Mouse (Mus musculus) kidney, adult 18-20 months (tissue): ENCODE data around the gene Stk40.
A peak's percentile ranks its signal among the peaks of the same experiment; 100 is the strongest.
"Not testable (repeated sequence)": the region's sequence is repeated elsewhere in the genome, so short reads cannot be mapped to it uniquely, and the experiment has no call there.

Experiments
- DNase-seq: peaks from one replicate; pipeline ENCODE4 v3.0.0; 2021

Gene Stk40

GRCm38 (mm10) chr4:126159455-126159854 lies 55.7 kb downstream of the Stk40 start:
- no peak for DNase-seq

DNA sequence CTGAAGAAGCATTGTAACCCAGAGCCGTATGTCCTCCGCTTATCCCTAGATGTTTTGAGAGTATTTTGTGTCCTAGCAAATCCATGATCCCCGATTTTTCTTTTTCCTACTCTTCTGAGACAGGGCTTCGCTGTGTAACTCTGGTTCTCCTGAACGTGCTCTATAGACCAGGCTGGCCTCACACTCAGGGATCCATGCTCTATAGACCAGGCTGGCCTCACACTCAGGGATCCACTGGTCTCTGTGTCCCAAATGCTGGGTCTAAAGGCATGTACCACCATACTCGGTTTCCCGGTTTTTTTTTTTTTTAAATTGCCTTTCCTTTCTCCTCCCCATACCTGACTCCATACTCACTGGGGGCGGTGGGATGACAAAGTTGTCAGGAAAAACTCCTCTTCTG lies 57.2 kb downstream of the Stk40 start:
- no peak for DNase-seq

DNA sequence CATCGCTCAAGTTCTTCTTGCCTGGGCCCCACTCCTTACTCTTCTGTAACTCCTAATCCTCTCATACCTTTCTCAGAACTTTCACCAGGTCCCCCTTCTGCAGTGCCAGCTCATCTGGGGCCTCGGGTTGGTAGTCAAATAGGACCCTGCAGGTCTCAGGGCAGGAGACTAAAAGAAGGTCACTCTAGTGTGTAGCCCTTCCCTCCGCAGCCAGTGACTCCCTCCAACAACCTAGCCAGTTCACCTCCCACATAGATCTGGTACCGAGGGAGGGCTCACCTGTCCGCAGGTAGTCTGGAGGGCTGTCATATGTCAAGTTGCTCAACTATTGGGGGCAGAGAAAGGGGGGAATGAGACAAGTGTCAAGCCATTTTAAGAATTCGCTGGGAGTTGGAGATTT lies 57.7 kb downstream of the Stk40 start:
- DNase-seq, result no peak

DNA sequence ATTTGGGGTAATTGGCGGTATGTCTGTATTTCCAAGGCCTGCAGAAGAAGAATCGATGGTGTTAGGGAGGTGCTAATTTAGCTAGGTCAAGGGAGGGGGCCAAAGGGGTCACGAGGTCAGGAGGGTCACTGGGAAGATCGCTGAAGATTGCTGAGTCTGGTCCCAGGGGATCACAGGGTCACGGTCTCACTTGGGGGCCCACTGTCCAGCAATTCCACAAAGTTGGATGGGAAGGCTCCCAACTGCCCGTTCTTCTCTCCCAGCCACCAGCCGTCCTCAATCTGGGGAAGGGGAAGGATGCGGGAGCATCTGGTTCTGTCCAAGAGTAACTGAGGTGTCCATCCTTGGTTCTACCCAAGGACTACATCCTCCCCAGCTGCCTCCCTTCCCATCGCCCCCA lies 58.2 kb downstream of the Stk40 start:
- DNase-seq, result no peak

- peak; percentile 91 for DNase-seq
These were observed 58.8 kb downstream of the Stk40 start for GRCm38 (mm10) chr4:126162544-126163066.

DNA sequence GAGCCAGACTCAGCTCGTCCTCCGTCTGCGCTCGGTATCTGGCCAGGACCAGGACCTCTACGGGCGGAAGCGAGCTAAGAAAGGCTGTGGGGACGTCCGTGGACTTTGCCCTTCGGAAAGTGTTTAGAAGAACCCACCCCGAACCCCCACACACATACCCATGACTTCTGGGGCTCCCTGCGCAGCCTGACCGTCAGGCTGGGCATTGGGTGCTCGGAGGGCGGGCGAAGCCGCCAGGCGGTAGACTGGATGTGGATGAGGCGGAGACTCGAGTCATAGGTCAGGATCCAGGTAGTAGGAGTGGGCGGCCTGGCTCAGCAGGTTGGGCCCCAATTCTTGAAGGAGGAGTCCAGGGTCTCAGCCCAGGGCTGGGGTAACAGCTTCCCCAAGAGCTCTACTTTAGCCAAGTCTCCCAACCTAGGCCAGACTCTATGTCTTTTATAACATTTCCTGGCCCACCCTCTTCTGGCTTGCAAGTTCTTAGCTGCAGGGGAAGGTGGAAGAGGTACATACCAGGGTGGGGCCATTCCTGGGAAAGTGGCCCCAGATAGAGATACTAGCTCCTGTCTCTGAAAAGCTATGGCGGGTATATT lies 59.4 kb downstream of the Stk40 start, which contains the start of gene Sh3d21:
Sh3d21 (minus strand) TSS at position 425 of the 593 bp plus-strand sequence.
- peak; percentile 67 for DNase-seq

GRCm38 (mm10) chr4:126163685-126164084 lies 59.9 kb downstream of the Stk40 start:
- peak; percentile 28 for DNase-seq

DNA sequence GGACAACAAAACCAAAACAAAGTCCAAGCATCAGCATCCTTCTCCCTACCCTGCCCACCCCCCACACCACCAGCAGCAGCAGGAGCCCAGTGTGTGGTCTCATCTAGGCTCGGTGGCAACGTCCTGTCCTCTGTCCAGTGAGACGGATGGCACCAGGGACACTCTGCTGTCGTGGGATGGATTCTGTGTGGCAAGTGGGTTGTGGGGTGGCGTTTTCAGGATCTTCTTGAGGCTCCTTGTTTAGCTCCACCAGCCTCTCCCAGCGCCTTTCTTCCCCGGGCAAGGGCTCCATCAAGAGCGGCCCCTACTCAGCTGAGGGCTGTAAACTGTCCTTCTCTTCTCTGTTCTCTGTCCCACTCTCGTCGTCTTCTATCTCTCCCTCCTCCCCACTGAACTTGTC lies 61.3 kb downstream of the Stk40 start:
- DNase-seq, result not testable (repeated sequence)

DNA sequence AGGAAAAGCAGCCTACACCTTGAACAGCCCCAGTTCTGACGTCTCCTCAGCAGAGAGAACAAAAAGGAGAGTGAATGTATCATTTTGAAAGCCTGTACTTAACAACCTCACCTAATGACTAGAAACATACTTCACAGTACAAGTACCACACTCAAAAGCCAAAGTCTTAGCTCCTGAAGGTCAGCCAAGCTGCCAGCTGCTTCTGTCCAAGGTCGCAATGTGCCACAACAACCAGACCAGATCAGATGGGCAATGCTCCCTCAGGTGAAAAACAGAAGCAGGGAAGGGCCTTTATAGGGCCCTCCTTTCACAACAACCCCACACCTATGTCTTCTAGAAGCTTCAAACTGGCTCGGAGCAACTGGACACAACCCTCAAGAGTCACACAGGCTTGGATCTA lies 62.3 kb downstream of the Stk40 start:
- peak; percentile 57 for DNase-seq

DNA sequence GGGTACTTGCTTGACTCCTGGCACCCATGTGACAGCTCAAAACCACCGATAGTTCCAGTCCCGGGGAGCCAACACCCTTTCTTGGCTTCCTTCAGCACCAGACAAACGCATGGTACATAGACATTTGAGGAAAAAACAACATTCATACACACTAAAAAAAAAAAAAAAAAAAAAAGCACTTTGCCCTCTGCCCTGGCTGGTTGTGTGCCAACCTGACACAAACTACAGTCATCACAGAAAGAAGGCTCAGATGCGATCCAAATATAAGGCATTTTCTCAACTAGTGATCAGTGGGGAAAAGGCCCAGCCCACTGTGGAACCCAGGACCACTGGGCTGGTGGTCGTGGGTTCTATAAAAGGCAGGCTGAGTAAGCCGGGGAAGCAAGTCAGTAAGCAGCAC lies 65.1 kb downstream of the Stk40 start:
- no peak for DNase-seq

GRCm38 (mm10) chr4:126170737-126171136 lies 67.0 kb downstream of the Stk40 start:
- DNase-seq, result not testable (repeated sequence)

DNA sequence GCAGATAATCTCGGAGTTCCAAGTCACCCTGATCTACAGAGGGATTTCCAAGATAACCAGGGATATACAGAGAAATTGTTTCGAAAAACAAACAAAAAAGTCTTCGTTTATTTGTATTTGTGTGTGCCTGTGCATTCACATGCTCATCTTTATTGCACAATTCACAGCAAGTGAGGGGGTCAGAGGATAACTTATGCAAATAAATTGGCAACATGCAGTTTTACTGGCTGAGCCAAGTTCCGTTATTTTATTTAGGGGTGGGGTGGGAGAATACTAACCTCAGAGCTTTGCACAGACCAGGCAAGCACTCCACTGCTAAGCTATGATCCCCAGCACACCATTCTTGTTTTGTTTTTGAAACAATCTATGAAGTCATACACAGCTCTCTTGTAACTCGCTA lies 70.0 kb downstream of the Stk40 start:
- DNase-seq, result no peak

DNA sequence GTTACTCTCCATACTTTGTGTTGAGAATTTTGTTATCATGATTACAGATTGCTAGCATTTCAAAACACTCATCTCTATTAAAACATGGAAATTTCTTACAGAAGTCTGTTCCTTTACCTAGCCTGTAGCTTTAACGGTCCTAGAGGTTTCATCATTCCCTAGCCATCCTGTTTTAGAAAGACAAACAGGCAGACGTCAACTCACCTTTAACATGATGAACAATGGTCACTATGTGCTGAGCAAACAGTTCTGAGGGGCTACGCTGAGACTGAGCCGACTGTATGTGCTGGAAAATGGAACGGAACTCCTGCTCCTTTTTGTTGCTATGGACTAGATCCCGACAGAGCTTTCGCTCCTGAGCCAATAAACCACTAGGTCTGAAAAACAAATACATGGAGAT lies 72.2 kb downstream of the Stk40 start:
- DNase-seq, result not testable (repeated sequence)

DNA sequence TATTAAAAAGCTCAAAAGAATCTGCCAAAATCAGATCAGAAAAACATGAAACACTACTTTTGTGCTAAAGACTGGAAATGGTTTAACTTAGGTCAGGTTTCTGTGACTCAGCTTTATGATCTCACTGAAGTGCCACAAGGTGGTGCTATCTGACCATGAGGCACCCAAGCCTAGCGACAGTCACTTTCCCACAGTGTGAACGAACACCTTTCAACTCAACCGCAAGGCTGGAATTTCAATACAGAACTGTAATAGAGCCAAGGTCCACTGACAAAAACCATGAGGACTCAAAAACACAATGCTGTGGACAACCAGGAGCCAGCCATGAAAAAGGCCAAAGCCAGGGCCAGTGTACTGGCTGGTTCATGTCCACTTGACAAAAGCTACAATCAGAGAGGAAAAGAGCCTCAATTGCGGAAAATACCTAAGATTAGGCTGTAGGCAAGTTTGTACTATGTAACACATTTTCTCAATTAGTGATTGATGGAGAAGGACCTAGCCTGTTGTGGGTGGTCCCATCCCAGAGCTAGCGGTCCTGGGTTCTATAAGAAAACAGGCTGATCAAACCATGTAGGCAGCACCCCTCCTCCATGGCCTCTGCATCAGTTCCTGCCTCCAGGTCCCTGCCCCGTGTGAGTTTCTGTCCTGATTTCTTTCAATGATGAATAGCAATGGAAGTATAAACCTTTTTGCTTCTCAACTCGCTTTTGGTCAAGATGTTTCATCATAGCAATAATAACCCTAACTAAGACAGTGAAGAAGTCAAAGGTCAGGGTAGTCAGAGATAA lies 77.6 kb downstream of the Stk40 start:
- peak; percentile 60 for DNase-seq

GRCm38 (mm10) chr4:126183034-126183433 lies 79.3 kb downstream of the Stk40 start:
- no peak for DNase-seq

- no peak for DNase-seq
These were observed 83.3 kb downstream of the Stk40 start for GRCm38 (mm10) chr4:126187096-126187495.
